Mouse (Mus musculus) liver, embryonic 14.5 days (tissue): ENCODE measurements around the gene Ipo13. TPM values are rescaled to one million over a fixed set of nuclear protein-coding genes. Genes with fewer than 3 reads are reported as not detected.

Source experiments
- ATAC-seq: fragments of 200-750 bp; cut with Nextera tagmentation; 2 replicates; pipeline ENCODE4 v1.8.0; 2017; ENCODE audit warnings: moderate number of reproducible peaks, mild to moderate bottlenecking, moderate library complexity; ENCODE audit not compliant: insufficient read depth
- DNase-seq, 3 experiments: peaks; one replicate each; pipeline ENCODE4 v3.0.0-alpha.2; 2012 to 2013; ENCODE audit warnings: low read depth in 3 of 3, low spot score in 3 of 3
- H3K27ac ChIP-seq: fragments of 300-500 bp; sonication (generic); 2 replicates; pipeline ENCODE4 v1.5.1; 2014; ENCODE audit warnings: moderate library complexity, mild to moderate bottlenecking, control low read depth, inconsistent platforms
- H3K27me3 ChIP-seq: fragments of 300-500 bp; sonication (generic); 2 replicates; pipeline ENCODE4 v1.6.1; 2014; ENCODE audit warnings: mild to moderate bottlenecking, low read length, moderate library complexity; ENCODE audit not compliant: control insufficient read depth, insufficient read depth
- H3K36me3 ChIP-seq: fragments of 300-500 bp; sonication (generic); replicated peaks from 2 replicates; pipeline ENCODE4 v1.6.1; 2014; ENCODE audit warnings: low read depth; ENCODE audit not compliant: control insufficient read depth, insufficient read depth
- H3K4me1 ChIP-seq, 2 experiments: fragments of 200-500 bp in 1 of 2; fragments of 300-500 bp in 1 of 2; sonication (generic) in 1 of 2; replicated peaks; 2 replicates each; pipeline ENCODE4 v1.6.1; 2012 to 2014; ENCODE audit warnings: antibody characterized with exemption in 1 of 2, inconsistent platforms in 1 of 2, low read length in 1 of 2; ENCODE audit not compliant: control insufficient read depth in 2 of 2, insufficient read depth in 2 of 2
- H3K4me2 ChIP-seq: fragments of 300-500 bp; sonication (generic); 2 replicates; pipeline ENCODE4 v1.6.1; 2014; ENCODE audit warnings: low read depth, mild to moderate bottlenecking, control low read depth, moderate library complexity
- H3K4me3 ChIP-seq, 2 experiments: fragments of 200-500 bp in 1 of 2; fragments of 300-500 bp in 1 of 2; sonication (generic) in 1 of 2; 2 replicates each; pipeline ENCODE4 v1.5.1; 2012 to 2014; ENCODE audit warnings: low read depth in 2 of 2, low read length in 2 of 2, mild to moderate bottlenecking in 2 of 2, control low read depth in 1 of 2, inconsistent platforms in 1 of 2, moderate library complexity in 1 of 2; ENCODE audit not compliant: insufficient read depth in 1 of 2
- H3K9ac ChIP-seq: fragments of 300-500 bp; sonication (generic); replicated peaks from 2 replicates; pipeline ENCODE4 v1.6.1; 2014; ENCODE audit warnings: mild to moderate bottlenecking, control low read depth, moderate library complexity
- H3K9me3 ChIP-seq: fragments of 300-500 bp; sonication (generic); 2 replicates; pipeline ENCODE4 v1.6.1; 2016; ENCODE audit warnings: low read length, mixed read lengths; ENCODE audit not compliant: control insufficient read depth
- CTCF ChIP-seq: IDR thresholded peaks from 2 replicates; pipeline ENCODE4 v1.5.1; 2016; ENCODE audit warnings: antibody characterized with exemption, low read depth, control low read depth
- EP300 ChIP-seq: IDR thresholded peaks from 2 replicates; pipeline ENCODE4 v1.6.1; 2016; ENCODE audit warnings: antibody characterized with exemption, low read depth
- WGBS: fragments of 180-500 bp; shearing (Covaris S2); extraction: QIAGEN DNeasy Blood & Tissue Kit; methylation state at CpG from one replicate; pipeline ENCODE4 v1.1.7; 2014; ENCODE audit not compliant: insufficient replicate concordance; 5-methylcytosine and 5-hydroxymethylcytosine counted together
- polyA plus RNA-seq, 2 experiments: library from polyadenylated mRNA; depleted of rRNA in 1 of 2; stranded (reverse) in 1 of 2; unstranded in 1 of 2; fragments of >200 nt; fragmentation: Nextera tagmentation in 1 of 2; extraction: Ambion mirVana in 1 of 2; gene quantifications; 2 replicates each; pipeline versions ENCODE4 v1.2.1 to v1.2.3; 2012 to 2014

The Ipo13 gene
- polyA plus RNA-seq, 2 experiments = 14.9 to 16.8 TPM

DNA sequence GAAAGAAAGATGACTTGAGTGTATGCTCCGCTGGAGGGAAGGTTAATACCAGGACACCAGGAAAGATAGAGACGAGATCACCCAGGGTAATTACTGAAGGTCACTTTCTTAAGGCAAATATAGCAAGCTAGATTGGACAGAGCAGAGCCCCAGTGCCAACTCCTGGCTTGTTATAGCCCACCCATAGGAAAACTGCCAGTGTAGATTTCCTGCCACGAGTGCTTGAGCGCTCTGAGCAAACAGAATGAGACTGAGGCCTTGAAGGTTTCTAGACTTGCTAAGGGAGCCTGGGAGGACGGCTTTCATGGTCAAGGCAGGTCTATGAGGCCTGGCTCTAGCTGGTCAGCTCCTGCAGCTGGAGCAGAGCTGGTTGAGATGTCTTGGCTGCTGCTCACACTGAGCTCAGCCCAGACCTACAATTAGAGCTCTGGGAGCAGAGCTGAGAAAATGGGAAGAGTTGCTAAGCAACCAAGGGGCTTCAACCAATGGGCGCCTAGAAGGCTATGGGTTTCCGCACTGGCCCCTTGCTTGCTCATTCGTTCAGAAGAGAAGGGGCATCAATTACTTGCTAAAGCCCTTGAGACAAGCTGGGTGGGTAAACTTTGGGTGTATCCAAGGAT, 5.9 kb downstream of the Ipo13 start:
- ATAC-seq (no peak), DNase-seq (no peak)
- Histone ChIP-seq H3K36me3 (peaks cover 6% of the 10 kb centered on the region; the same call in 1 of the 2 replicates), H3K4me1 (peaks cover 3 to 4% of the 10 kb centered on the region in 2 experiments; a peak in 3 of 4 replicates), H3K27me3 (no peaks in the 10 kb centered on the region), H3K27ac (no peak overlapping the region), H3K4me2 (no peak overlapping the region), H3K9ac (no peak overlapping the region), H3K9me3 (no peaks in the 10 kb centered on the region), H3K4me3 (no peak overlapping the region)
- no peak for TF ChIP-seq EP300
- no peak for TF ChIP-seq CTCF
- 81% methylated on average over 8 of the region's 8 CpGs for WGBS

DNA sequence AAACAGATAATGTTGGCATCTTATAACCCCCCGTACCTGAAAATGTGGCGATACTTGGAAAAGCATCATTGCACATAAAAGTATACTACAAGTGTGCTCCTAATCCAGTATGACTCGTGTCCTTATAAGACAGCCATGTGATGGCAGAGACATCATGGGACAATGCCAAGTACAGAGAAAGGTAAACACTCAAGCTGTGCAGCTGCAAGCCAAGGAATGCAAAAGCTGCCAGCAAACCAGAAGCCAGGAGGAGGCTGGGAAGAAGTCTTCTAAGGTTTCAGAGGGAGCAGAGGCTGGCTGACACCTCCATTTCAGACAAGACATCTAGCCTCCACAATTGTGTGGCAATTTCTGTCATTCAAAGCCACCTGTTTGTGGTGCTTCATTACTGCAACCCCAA, 8.6 kb downstream of the Ipo13 start:
- Histone ChIP-seq H3K4me1 (no peaks in the 10 kb centered on the region), H3K4me2 (no peak overlapping the region), H3K36me3 (peaks cover 5% of the 10 kb centered on the region; the same call in 1 of the 2 replicates), H3K27me3 (no peaks in the 10 kb centered on the region), H3K9ac (no peak overlapping the region), H3K4me3 (no peak overlapping the region), H3K27ac (no peak overlapping the region), H3K9me3 (no peaks in the 10 kb centered on the region)
- TF ChIP-seq EP300 = no peak
- DNase-seq (no peak), ATAC-seq (no peak)
- 86% methylated on average over 3 of the region's 3 CpGs for WGBS

DNA sequence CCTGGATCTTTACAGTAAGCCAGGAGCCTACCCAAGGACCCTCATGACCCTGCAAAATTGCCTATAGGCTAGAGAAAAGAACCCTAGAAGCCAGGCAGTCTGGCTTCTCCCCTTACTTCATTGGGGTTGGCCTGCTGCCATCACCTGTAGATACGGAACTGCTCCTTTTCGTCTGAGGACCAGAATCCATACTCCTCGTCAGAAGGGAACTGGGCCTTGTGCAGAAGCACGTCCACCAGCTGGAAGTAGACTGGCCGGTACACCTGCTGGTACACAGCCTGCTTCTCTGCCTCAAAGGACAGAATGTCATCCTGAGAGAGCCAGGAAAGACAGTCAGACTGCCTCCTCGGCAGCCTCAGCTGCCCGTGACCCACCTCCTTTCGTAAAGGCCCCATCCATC, 10.0 kb downstream of the Ipo13 start:
- ATAC-seq = no peak
- Histone ChIP-seq H3K36me3 (peaks cover 12% of the 10 kb centered on the region), H3K9me3 (no peaks in the 10 kb centered on the region), H3K4me1 (no peaks in the 10 kb centered on the region), H3K4me2 (no peak overlapping the region), H3K27ac (no peak overlapping the region), H3K27me3 (no peaks in the 10 kb centered on the region), H3K9ac (no peak overlapping the region), H3K4me3 (no peak overlapping the region)
- DNase-seq = no peak
- WGBS = 84% methylated on average over 8 of the region's 8 CpGs
- TF ChIP-seq CTCF (no peak), EP300 (no peak)

DNA sequence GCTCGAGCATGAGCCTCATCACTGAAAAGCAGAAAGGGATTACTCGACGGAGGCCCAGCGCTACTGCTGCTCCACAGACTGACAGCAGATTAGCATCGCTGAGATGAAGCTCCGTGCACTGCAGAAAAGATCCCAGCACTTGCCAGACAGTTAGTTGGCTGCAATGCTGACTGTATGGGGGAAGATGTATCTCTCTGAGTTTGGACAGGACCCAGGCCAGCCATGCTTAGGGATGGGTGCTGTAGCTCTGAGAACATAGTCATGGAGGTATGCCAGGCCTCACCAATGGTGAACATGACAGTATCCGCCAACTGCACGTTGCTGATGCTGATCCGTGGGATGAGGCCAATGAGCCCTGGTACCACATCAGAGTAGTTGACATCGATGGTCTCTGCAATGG, 10.7 kb downstream of the Ipo13 start:
- Histone ChIP-seq H3K27ac (no peak overlapping the region), H3K4me2 (no peak overlapping the region), H3K4me1 (no peaks in the 10 kb centered on the region), H3K9ac (no peak overlapping the region), H3K4me3 (no peak overlapping the region), H3K36me3 (peaks cover 17% of the 10 kb centered on the region), H3K9me3 (no peaks in the 10 kb centered on the region), H3K27me3 (no peaks in the 10 kb centered on the region)
- no peak for ATAC-seq
- no peak for TF ChIP-seq EP300
- TF ChIP-seq CTCF = no peak
- DNase-seq = no peak
- WGBS = 92% methylated on average over 10 of the region's 10 CpGs

DNA sequence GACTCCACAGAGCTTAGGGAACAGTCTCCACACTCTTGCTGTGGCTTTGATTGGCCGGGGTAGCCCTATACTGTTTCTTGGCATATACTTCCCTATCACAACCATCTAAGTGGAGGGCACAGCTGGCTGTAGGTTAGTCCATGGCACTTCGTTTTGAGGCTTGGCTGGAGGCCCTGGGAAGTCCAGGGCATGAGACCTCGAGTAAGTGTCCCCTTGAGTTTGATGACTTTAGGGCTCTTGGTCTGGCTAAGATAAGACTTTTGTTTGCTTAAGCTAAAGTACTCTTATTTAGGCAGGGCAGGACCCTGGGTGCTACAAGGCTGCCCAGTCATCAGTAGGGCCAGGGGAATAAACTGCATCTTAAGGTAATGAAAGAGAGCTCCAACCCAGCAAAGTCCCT, 16.7 kb downstream of the Ipo13 start:
- H3K9ac ChIP-seq = no peak overlapping the region
- ATAC-seq (no peak), DNase-seq (no peak)
- no peak overlapping the region for H3K4me2 ChIP-seq
- no peak overlapping the region for H3K27ac ChIP-seq
- H3K4me1 ChIP-seq = no peaks in the 10 kb centered on the region
- H3K27me3 ChIP-seq = no peaks in the 10 kb centered on the region
- TF ChIP-seq EP300 = no peak
- no peak for TF ChIP-seq CTCF
- no peak overlapping the region for H3K4me3 ChIP-seq
- H3K36me3 ChIP-seq = peaks cover 22% of the 10 kb centered on the region
- no peaks in the 10 kb centered on the region for H3K9me3 ChIP-seq
- WGBS = 64% methylated on average over 3 of the region's 3 CpGs
